Mouse (Mus musculus) spleen, adult 2 months (tissue): ENCODE results near the gene 2810004N23Rik.

Experiments
- CTCF ChIP-seq: fragments of 200-500 bp; IDR thresholded peaks from 2 replicates; pipeline ENCODE4 v1.5.1; 2011; ENCODE audit warnings: mild to moderate bottlenecking, inconsistent platforms; ENCODE audit not compliant: insufficient read depth, insufficient read length, insufficient replicate concordance; ENCODE audit errors: extremely low read depth
- POLR2A ChIP-seq: fragments of 200-500 bp; IDR thresholded peaks from 2 replicates; pipeline ENCODE4 v1.6.1; 2011; ENCODE audit warnings: low read depth, low read length, inconsistent platforms

DNA sequence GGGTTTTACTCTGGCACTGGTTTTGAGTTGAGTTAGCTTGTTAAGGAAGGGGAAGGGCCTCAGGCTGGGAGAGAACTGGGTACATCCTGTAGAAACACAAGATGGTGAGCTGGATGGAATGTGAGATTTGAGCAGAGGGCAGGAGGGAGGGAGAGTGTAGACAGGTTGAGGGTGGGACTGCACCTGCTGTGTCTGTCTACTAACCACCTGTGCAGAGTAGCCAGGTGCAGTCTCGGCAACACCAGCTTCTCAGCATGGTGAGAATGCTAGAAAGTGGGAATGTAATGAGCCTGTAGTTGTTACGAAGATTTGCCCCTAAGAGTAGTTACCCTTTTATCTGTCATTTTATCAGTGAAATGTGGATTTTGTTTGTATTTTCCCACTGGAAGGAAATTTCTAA lies 42.6 kb upstream of the 2810004N23Rik start:
- no peak for TF ChIP-seq POLR2A
- TF ChIP-seq CTCF, result no peak
